Mouse (Mus musculus) ES-Bruce4 (cell line): ENCODE data around the gene Gpnmb.

ENCODE experiments used
- CTCF ChIP-seq: IDR thresholded peaks from one replicate; pipeline ENCODE4 v1.8.1; 2011; ENCODE audit warnings: low read depth, low read length
- EP300 ChIP-seq: IDR thresholded peaks from 2 replicates; pipeline ENCODE4 v1.6.1; 2011; ENCODE audit warnings: low read depth, low read length; ENCODE audit not compliant: insufficient read depth

GRCm38 (mm10) chr6:48989971-48990370 lies 46.4 kb upstream of the Gpnmb start:
- TF ChIP-seq EP300: no peak
- TF ChIP-seq CTCF: no peak
